Mouse (Mus musculus) kidney, postnatal 0 days (tissue): Measurements from ENCODE around the gene Dnmt3a. TPM values are rescaled to one million over a fixed set of nuclear protein-coding genes. Genes with fewer than 3 reads are reported as not detected.

Experiments used
- ATAC-seq: fragments of 200-750 bp; cut with Nextera tagmentation; replicated peaks from 2 replicates; pipeline ENCODE4 v1.8.0; 2017; ENCODE audit warnings: low read depth, moderate number of reproducible peaks, moderate TSS enrichment, moderate library complexity; ENCODE audit not compliant: low FRiP score
- DNase-seq: peaks from one replicate; pipeline ENCODE4 v3.0.0-alpha.2; 2016; ENCODE audit warnings: low spot score
- H3K27ac ChIP-seq: fragments of 300-500 bp; sonication (generic); 2 replicates; pipeline ENCODE4 v1.5.1; 2014; ENCODE audit warnings: mild to moderate bottlenecking
- H3K27me3 ChIP-seq: fragments of 300-500 bp; sonication (generic); 2 replicates; pipeline ENCODE4 v1.6.1; 2014; ENCODE audit warnings: low read length, mixed read lengths; ENCODE audit not compliant: insufficient read depth
- H3K36me3 ChIP-seq: fragments of 300-500 bp; sonication (generic); 2 replicates; pipeline ENCODE4 v1.6.1; 2014; ENCODE audit warnings: low read length, mixed read lengths; ENCODE audit not compliant: insufficient read depth
- H3K4me1 ChIP-seq: fragments of 300-500 bp; sonication (generic); replicated peaks from 2 replicates; pipeline ENCODE4 v1.6.1; 2014; ENCODE audit warnings: antibody characterized with exemption, low read length, mixed read lengths; ENCODE audit not compliant: insufficient read depth
- H3K4me2 ChIP-seq: fragments of 300-500 bp; sonication (generic); 2 replicates; pipeline ENCODE4 v1.6.1; 2014; ENCODE audit warnings: mild to moderate bottlenecking, low read length, moderate library complexity, mixed read lengths
- H3K4me3 ChIP-seq: fragments of 300-500 bp; sonication (generic); replicated peaks from 2 replicates; pipeline ENCODE4 v1.5.1; 2014; ENCODE audit warnings: low read depth, low read length
- H3K9ac ChIP-seq: fragments of 300-500 bp; sonication (generic); 2 replicates; pipeline ENCODE4 v1.6.1; 2014; ENCODE audit warnings: low read depth, low read length
- H3K9me3 ChIP-seq: fragments of 300-500 bp; sonication (generic); replicated peaks from 2 replicates; pipeline ENCODE4 v1.6.1; 2016; ENCODE audit warnings: low read length, inconsistent platforms, mixed read lengths
- CTCF ChIP-seq: IDR thresholded peaks from 2 replicates; pipeline ENCODE4 v1.5.1; 2016; ENCODE audit warnings: antibody characterized with exemption, low read depth, mild to moderate bottlenecking, moderate library complexity
- WGBS: fragments of 180-500 bp; shearing (Covaris S2); extraction: QIAGEN DNeasy Blood & Tissue Kit; methylation state at CpG from one replicate; pipeline ENCODE4 v1.1.7; 2014; 5-methylcytosine and 5-hydroxymethylcytosine counted together
- polyA plus RNA-seq: library from polyadenylated mRNA; unstranded; fragments of >200 nt; fragmentation: Nextera tagmentation; extraction: Ambion mirVana; gene quantifications from 2 replicates; pipeline ENCODE4 v1.2.1, GENCODE M21; 2015

Dnmt3a gene
- polyA plus RNA-seq, 1 experiment from 2014 or later: 96.5 TPM

GRCm38 (mm10) chr12:3834373-3835314 lies 28.8 kb downstream of the Dnmt3a start:
- TF ChIP-seq CTCF: peak; percentile 73
- Histone ChIP-seq H3K9me3 (no peaks in the 10 kb centered on the region), H3K4me2 (peak overlapping the region; percentile 52), H3K9ac (peak overlapping the region; percentile 42; the same call in 1 of the 2 replicates), H3K27ac (peak overlapping the region; percentile 91), H3K36me3 (peaks cover 21% of the 10 kb centered on the region), H3K4me1 (peaks cover 29% of the 10 kb centered on the region), H3K4me3 (0 out of 2 replicates have a peak overlapping the region, but pooled peaks have one; percentile 8), H3K27me3 (no peaks in the 10 kb centered on the region)
- peak; percentile 74 for DNase-seq
- ATAC-seq: peak; percentile 62
- WGBS: 13% methylated on average over 21 of the region's 21 CpGs

DNA sequence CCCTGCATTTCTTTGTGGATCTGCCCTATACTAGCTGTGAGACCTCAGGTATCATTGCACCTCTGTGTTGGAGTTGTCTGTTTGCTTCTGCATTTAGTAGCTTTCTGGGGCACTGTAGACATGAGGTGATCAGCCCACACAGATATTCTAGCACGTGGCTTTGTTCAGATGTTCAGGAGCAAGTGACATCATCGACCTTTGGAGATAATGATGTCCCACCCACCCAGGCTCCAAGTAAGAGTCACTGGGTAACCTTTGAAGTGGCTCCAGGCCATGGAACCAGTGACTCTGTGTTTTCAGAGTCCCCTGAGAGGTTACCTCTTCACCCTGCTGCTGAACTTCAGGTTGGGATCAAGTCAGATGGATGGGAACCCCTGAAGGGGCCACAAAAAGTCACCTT lies 29.8 kb downstream of the Dnmt3a start:
- ATAC-seq (no peak), DNase-seq (no peak)
- Histone ChIP-seq H3K4me2 (no peak overlapping the region), H3K27me3 (no peaks in the 10 kb centered on the region), H3K36me3 (peaks cover 30% of the 10 kb centered on the region), H3K27ac (no peak overlapping the region), H3K4me1 (peaks cover 29% of the 10 kb centered on the region), H3K9me3 (no peaks in the 10 kb centered on the region), H3K9ac (no peak overlapping the region), H3K4me3 (no peak overlapping the region)
- TF ChIP-seq CTCF: no peak
- WGBS: 54% methylated on average over 2 of the region's 2 CpGs

DNA sequence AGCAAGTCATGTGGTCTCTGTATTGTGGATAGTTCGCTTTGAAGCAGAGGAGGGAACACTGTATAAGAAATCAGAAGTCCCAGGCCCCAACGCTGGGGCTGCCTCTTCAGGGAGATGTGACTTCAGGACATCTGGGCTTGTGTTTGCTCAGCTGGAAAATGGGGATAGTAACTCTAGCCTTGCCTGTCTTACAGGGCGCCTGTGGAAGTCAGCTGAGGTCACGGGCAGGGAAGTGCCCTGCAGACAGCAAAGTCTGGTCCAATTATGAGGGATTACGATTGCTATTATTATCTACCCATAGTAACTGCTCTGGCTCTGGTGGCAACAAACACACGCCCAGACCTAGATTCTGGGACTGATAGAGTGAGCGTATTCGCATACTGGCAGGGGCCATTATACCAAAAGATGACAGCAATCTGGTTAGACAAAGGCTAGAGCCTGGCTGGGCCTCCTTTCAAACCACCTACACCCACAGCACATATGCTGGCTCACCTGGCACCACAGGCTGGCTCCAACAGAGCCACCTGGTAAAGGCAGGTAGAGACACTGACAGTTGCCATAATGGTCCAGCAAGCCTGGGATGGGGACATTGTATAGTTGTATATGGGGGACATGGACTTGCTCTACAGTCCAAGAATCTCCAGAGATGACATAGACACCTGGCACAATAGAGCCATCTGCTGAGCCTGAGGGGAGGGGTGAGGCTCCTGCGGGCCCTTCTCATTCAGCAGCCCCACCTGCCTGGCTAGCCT lies 31.4 kb downstream of the Dnmt3a start:
- peaks cover 27% of the 10 kb centered on the region for H3K4me1 ChIP-seq
- no peak overlapping the region for H3K9ac ChIP-seq
- no peak for ATAC-seq
- 52% methylated on average over 9 of the region's 9 CpGs for WGBS
- no peak overlapping the region for H3K4me3 ChIP-seq
- no peaks in the 10 kb centered on the region for H3K27me3 ChIP-seq
- H3K36me3 ChIP-seq: peaks cover 40% of the 10 kb centered on the region
- TF ChIP-seq CTCF: no peak
- H3K4me2 ChIP-seq: no peak overlapping the region
- DNase-seq: no peak
- H3K27ac ChIP-seq: no peak overlapping the region
- no peaks in the 10 kb centered on the region for H3K9me3 ChIP-seq

DNA sequence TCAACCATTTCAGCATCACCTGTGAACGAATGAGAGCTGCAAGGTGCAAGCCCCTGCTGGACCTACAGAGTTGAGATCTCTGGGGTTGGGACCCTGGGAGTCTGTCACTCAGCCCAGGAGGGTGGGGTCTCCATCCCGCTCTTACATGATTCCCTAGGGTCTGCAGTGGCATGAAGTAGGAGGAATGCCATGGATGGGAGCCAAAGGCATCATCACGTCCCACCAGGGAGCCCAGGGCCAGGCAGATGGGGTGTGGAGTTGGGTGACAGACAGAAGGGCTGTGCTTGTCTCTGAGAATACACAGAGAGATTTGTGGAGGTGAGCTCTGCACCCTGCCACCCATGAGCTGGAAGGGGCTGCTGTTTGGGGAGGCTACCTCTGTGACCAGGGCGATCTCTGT lies 32.2 kb downstream of the Dnmt3a start:
- Histone ChIP-seq H3K4me2 (no peak overlapping the region), H3K4me3 (no peak overlapping the region), H3K9ac (no peak overlapping the region), H3K27me3 (no peaks in the 10 kb centered on the region), H3K36me3 (peaks cover 40% of the 10 kb centered on the region), H3K4me1 (peaks cover 22% of the 10 kb centered on the region), H3K27ac (no peak overlapping the region), H3K9me3 (no peaks in the 10 kb centered on the region)
- 72% methylated on average over 4 of the region's 4 CpGs for WGBS
- ATAC-seq (no peak), DNase-seq (no peak)
- TF ChIP-seq CTCF: no peak

DNA sequence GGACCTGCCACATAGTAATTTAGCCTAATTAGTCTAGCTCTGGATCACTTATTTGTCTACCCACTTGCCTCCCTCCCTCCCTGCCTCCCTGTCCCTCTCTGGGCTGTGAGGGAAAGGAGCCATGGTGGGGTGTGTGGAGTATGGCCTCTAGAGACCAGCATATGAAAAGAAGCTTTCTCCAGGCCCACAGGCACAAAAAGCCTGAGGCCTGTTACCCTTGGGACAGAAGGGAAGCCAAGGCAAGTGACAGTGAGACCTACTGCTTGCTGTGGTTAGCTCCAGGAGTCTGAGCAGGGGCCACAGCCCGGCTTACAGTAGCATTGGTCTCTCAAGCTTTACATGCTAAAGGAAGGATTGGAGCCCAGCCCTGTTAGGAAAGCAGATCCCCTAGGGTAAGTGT lies 33.9 kb downstream of the Dnmt3a start:
- Histone ChIP-seq H3K4me1 (peaks cover 11% of the 10 kb centered on the region), H3K27me3 (no peaks in the 10 kb centered on the region), H3K4me2 (no peak overlapping the region), H3K36me3 (peaks cover 44% of the 10 kb centered on the region), H3K27ac (no peak overlapping the region), H3K9ac (no peak overlapping the region), H3K4me3 (no peak overlapping the region), H3K9me3 (no peaks in the 10 kb centered on the region)
- ATAC-seq (no peak), DNase-seq (no peak)
- WGBS: 86% methylated on average over 1 of the region's 1 CpGs
- no peak for TF ChIP-seq CTCF

DNA sequence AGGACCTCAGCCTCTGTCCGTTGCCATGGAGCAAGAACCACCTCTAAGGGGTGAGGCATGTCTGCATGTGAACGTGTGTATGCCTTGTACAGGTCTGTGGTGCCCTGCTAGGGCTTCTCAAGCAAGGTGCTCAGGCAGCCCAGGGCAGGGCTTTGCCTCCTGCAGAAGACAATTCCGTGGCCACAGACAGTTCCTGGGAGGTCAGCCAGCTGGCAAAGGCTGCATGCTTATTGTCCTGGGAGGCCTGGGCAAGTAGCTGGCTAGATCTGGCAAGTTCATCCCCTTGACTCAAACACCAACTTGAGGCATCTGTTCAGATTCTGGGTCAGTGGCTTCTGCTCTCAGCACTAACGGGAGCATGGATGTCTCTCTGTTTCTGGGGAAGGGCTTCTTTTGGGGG lies 35.3 kb downstream of the Dnmt3a start:
- DNase-seq (no peak), ATAC-seq (no peak)
- TF ChIP-seq CTCF: no peak
- Histone ChIP-seq H3K9ac (no peak overlapping the region), H3K9me3 (no peaks in the 10 kb centered on the region), H3K4me2 (no peak overlapping the region), H3K27me3 (no peaks in the 10 kb centered on the region), H3K4me1 (peaks cover 9% of the 10 kb centered on the region; the same call in 1 of the 2 replicates), H3K27ac (no peak overlapping the region), H3K36me3 (peaks cover 54% of the 10 kb centered on the region), H3K4me3 (no peak overlapping the region)
- WGBS: 56% methylated on average over 4 of the region's 4 CpGs
